Mouse (Mus musculus) lung, embryonic 15.5 days (tissue): ENCODE results near the gene Frrs1l. TPM values are rescaled to one million over a fixed set of nuclear protein-coding genes. Genes with fewer than 3 reads are reported as not detected.

Source experiments
- ATAC-seq: fragments of 200-750 bp; cut with Nextera tagmentation; 2 replicates; pipeline ENCODE4 v1.8.0; 2017; ENCODE audit warnings: moderate number of reproducible peaks, borderline replicate concordance; ENCODE audit not compliant: low FRiP score, low TSS enrichment; ENCODE audit errors: extremely low read depth
- H3K27ac ChIP-seq: fragments of 300-500 bp; sonication (generic); 2 replicates; pipeline ENCODE4 v1.5.1; 2015; ENCODE audit warnings: moderate library complexity, mild to moderate bottlenecking, inconsistent platforms
- H3K27me3 ChIP-seq: fragments of 300-500 bp; sonication (generic); 2 replicates; pipeline ENCODE4 v1.6.1; 2015; ENCODE audit warnings: inconsistent platforms
- H3K36me3 ChIP-seq: fragments of 300-500 bp; sonication (generic); 2 replicates; pipeline ENCODE4 v1.6.1; 2015; ENCODE audit warnings: inconsistent platforms
- H3K4me1 ChIP-seq: fragments of 300-500 bp; sonication (generic); 2 replicates; pipeline ENCODE4 v1.6.1; 2015; ENCODE audit warnings: inconsistent platforms
- H3K4me2 ChIP-seq: fragments of 300-500 bp; sonication (generic); 2 replicates; pipeline ENCODE4 v1.6.1; 2015; ENCODE audit warnings: inconsistent platforms, mild to moderate bottlenecking, moderate library complexity
- H3K4me3 ChIP-seq: fragments of 300-500 bp; sonication (generic); 2 replicates; pipeline ENCODE4 v1.5.1; 2015; ENCODE audit warnings: mild to moderate bottlenecking, inconsistent platforms
- H3K9ac ChIP-seq: fragments of 300-500 bp; sonication (generic); 2 replicates; pipeline ENCODE4 v1.6.1; 2015; ENCODE audit warnings: inconsistent platforms
- H3K9me3 ChIP-seq: fragments of 300-500 bp; sonication (generic); 2 replicates; pipeline ENCODE4 v1.6.1; 2016; ENCODE audit warnings: inconsistent platforms
- WGBS: fragments of 180-500 bp; shearing (Covaris S2); methylation state at CpG from one replicate; pipeline ENCODE4 v1.1.7; 2015; 5-methylcytosine and 5-hydroxymethylcytosine counted together
- polyA plus RNA-seq: library from polyadenylated mRNA; unstranded; fragments of >200 nt; fragmentation: Nextera tagmentation; extraction: Ambion mirVana; gene quantifications from 2 replicates; pipeline ENCODE4 v1.2.1, GENCODE M21; 2015

Gene Frrs1l
- polyA plus RNA-seq, 1 experiment from 2014 or later: 2.2 TPM

DNA sequence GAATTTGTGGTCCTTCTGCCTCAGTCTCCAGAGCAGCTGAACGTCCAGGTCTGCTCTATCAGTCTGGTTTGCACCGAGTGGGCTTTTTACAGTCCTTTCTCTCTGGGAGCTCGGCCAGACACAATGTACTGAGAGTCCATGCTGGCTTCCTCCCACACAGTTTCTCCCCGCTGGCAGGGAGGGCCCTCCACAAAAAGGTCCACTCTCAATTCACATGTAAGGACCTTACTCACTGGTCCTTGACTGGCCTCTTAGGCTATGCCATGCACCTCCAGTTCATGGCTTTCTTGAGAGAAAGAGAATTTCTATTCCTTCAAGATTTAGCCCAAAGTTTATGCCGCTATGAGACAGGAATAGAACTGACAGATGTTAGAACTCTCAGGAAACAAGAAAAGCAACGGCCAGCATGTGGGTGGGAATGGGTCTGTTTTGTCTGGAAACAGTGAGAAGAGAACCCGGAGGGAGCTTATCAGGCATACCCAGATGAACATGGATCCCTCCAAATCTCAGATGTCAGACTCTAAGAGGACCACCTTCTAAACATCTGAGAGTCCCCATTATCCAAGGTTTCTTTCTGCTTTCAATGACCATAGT lies 24.5 kb downstream of the Frrs1l start:
- no peaks in the 10 kb centered on the region for H3K9me3 ChIP-seq
- WGBS: 55% methylated on average over 7 of the region's 7 CpGs
- no peak for ATAC-seq
- H3K27ac ChIP-seq: no peak overlapping the region
- H3K27me3 ChIP-seq: no peaks in the 10 kb centered on the region
- no peak overlapping the region for H3K4me3 ChIP-seq
- H3K36me3 ChIP-seq: no peaks in the 10 kb centered on the region
- no peak overlapping the region for H3K9ac ChIP-seq
- no peak overlapping the region for H3K4me2 ChIP-seq
- H3K4me1 ChIP-seq: no peaks in the 10 kb centered on the region

- Histone ChIP-seq H3K27me3 (no peaks in the 10 kb centered on the region), H3K9me3 (no peaks in the 10 kb centered on the region), H3K4me3 (no peak overlapping the region), H3K9ac (no peak overlapping the region), H3K4me2 (no peak overlapping the region), H3K36me3 (no peaks in the 10 kb centered on the region), H3K4me1 (no peaks in the 10 kb centered on the region), H3K27ac (no peak overlapping the region)
- ATAC-seq: no peak
- WGBS: 79% methylated on average over 6 of the region's 6 CpGs
Observed at GRCm38 (mm10) chr4:56963687-56964086, 26.5 kb downstream of the Frrs1l start.

DNA sequence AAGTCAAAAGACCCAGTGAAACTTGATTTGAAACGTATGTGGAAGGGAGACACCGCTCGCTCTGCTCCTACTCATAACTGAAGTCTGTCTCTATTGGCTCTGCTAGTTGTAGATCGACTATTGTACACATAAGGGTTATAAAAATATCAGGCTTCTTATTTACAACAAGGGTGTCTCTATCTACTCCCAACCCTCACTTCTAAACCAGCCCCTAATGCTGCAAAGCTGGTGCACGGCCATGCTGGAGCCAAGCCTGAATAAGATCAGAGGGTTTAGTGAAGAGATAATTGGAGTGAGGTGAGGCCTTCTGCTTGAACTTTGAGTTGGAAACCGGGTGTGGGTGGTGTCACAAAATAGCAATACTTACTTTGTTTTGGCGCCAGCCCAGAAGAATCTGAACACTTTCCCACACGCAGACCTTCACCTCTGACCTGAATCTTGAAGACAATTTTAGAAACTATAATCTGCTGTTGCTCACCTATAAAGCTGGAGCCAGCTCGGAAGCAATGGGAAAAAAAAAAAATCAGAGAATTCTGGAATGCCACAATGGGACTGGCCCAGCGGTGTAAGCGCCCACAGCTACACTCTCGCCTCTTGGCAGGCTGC lies 28.8 kb downstream of the Frrs1l start:
- Histone ChIP-seq H3K4me2 (no peak overlapping the region), H3K4me1 (no peaks in the 10 kb centered on the region), H3K27me3 (no peaks in the 10 kb centered on the region), H3K9me3 (no peaks in the 10 kb centered on the region), H3K36me3 (no peaks in the 10 kb centered on the region), H3K27ac (no peak overlapping the region), H3K4me3 (no peak overlapping the region), H3K9ac (no peak overlapping the region)
- WGBS: 66% methylated on average over 12 of the region's 12 CpGs
- no peak for ATAC-seq

DNA sequence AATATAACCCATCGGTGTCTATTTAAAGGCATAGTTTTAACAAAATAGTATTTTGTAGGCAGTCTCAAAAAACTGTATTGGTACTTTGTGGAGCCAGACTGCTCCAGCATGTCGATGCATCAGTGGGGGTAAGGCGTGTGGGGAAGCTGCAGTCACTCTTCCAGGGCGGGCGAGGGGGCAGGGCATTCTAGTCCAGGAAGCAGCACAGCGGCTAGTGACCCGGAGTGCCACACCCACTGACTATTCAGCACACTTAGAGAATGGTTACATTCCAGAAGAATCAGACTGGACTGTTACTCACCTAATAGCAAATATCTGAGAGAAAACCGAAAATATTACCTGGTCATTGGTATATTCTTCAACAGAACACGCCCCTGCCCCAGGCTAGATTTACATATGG lies 32.7 kb downstream of the Frrs1l start:
- H3K4me2 ChIP-seq: no peak overlapping the region
- H3K27me3 ChIP-seq: no peaks in the 10 kb centered on the region

DNA sequence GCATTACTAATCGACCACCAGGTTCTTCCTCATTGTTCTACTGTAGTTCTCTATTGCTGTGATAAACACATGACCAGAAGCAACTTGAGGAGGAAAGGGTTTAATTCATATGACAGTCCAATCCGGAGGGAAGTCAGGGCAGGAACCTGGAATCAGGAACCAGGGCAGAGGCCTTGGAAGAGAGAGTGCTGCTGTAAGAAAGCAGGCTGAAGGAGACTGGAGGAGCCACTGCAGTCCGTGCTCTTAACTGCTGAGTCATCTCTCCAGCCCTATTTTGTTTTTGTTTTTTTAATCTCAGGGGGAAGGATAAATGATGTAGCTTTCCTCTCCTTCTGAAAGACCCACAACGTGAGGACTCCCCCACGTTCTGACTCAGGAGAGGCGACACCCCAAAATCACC lies 37.0 kb downstream of the Frrs1l start:
- H3K4me2 ChIP-seq: no peak overlapping the region
- no peaks in the 10 kb centered on the region for H3K27me3 ChIP-seq
- H3K4me3 ChIP-seq: no peak overlapping the region
- no peaks in the 10 kb centered on the region for H3K36me3 ChIP-seq
- H3K9me3 ChIP-seq: no peaks in the 10 kb centered on the region
- H3K4me1 ChIP-seq: no peaks in the 10 kb centered on the region
- 57% methylated on average over 6 of the region's 6 CpGs for WGBS
- H3K9ac ChIP-seq: no peak overlapping the region
- no peak overlapping the region for H3K27ac ChIP-seq
- no peak for ATAC-seq

More for the DNA sequence above, 32.7 kb downstream of the Frrs1l start:
- Histone ChIP-seq H3K9me3 (no peaks in the 10 kb centered on the region), H3K27ac (no peak overlapping the region), H3K4me3 (no peak overlapping the region), H3K9ac (no peak overlapping the region), H3K36me3 (no peaks in the 10 kb centered on the region), H3K4me1 (no peaks in the 10 kb centered on the region)
- ATAC-seq: no peak
- 45% methylated on average over 9 of the region's 9 CpGs for WGBS

- H3K27me3 ChIP-seq: no peaks in the 10 kb centered on the region
- no peak overlapping the region for H3K9ac ChIP-seq
- no peak for ATAC-seq
- no peaks in the 10 kb centered on the region for H3K9me3 ChIP-seq
- no peak overlapping the region for H3K4me3 ChIP-seq
- H3K27ac ChIP-seq: no peak overlapping the region
- H3K36me3 ChIP-seq: no peaks in the 10 kb centered on the region
- H3K4me2 ChIP-seq: no peak overlapping the region
- peaks cover 5% of the 10 kb centered on the region for H3K4me1 ChIP-seq
- WGBS: 91% methylated on average over 3 of the region's 3 CpGs
Observed at GRCm38 (mm10) chr4:56951701-56952100, 38.5 kb downstream of the Frrs1l start.

DNA sequence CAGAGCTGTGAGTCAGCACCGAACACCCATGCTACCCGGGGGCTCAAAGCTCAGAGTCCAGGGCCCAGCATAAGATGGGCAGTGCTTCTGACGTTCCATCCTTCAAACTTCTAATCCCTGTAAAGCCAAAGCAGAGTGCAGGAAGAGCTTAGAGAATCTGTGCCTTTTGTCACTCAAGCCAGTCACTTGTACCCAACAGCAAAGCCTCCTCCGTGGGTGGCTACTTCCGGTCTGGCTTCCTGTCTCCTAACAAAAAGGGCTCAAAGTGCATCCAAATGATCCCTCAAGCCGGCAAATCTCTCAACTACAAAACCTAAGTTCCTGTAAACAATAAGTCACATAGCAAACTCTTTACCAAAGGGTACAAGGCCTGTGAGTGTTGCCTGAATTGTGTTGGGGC lies 40.7 kb downstream of the Frrs1l start:
- Histone ChIP-seq H3K9me3 (no peaks in the 10 kb centered on the region), H3K4me1 (peaks cover 18% of the 10 kb centered on the region), H3K27me3 (no peaks in the 10 kb centered on the region), H3K4me2 (no peak overlapping the region), H3K9ac (no peak overlapping the region), H3K36me3 (no peaks in the 10 kb centered on the region), H3K27ac (no peak overlapping the region), H3K4me3 (no peak overlapping the region)
- no peak for ATAC-seq
- 63% methylated on average over 6 of the region's 6 CpGs for WGBS

DNA sequence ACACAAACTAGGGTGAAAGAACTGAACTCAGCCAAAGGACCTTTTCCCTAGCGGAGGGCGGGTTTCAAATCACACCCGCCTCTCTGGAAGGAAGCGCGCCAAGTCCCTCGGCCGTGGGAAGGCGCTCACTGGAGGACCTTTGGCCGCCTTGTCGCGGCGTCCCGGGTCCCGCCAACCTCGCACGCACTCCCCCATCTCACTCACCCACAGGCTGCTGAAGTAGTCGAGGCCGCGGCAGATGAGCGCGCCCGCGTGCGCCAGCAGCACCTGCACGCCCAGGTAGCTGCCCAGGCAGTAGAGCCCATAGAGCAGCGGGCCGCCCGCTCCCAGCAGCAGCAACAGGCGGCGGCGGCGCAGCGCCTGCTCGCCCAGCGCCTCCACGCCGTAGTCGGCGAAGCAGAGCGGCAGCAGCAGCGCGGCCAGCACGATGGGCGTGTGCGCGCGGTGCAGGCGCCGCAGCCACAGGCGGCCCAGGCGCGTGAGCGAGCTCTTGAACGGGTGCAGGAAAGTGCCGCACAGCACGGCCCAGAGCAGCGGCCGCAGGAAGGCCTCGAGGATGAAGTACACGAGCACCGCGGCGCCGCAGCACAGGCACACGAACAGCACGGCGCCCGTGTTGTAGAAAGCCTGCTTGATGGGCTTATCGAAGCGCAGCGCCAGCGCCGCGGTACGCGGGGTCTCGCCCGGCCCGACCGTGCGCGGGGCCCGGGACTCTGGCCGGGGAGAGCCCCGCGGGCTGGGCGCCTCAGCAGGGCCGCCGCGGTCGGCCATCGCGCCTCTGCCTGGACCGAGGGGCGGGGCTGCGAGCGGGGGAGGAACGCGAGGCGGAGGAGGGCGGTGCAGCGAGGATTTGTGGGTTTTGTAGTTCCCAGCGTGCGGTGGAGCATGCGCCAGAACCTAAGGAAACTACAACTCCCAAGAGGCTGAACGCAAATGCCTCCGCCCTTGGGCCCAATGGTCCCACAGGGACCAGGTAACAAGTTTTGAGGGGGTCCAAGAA lies 43.2 kb downstream of the Frrs1l start, which contains the start of gene Tmem245:
Gene Tmem245 (minus strand): TSS at position 797 of the 1,000 bp plus-strand sequence.
- Histone ChIP-seq H3K4me3 (peak within 1 kb of the TSS; percentile 78), H3K4me2 (peak within 1 kb of the TSS; percentile 75), H3K27me3 (no peaks in the 10 kb centered on the region), H3K27ac (peak within 1 kb of the TSS; percentile 88), H3K9me3 (no peaks in the 10 kb centered on the region), H3K36me3 (no peaks in the 10 kb centered on the region), H3K4me1 (peaks cover 41% of the 10 kb centered on the region), H3K9ac (peak within 1 kb of the TSS; percentile 82)
- WGBS: under 1% methylated on average over 107 of the region's 107 CpGs
- ATAC-seq: peak; percentile 95

DNA sequence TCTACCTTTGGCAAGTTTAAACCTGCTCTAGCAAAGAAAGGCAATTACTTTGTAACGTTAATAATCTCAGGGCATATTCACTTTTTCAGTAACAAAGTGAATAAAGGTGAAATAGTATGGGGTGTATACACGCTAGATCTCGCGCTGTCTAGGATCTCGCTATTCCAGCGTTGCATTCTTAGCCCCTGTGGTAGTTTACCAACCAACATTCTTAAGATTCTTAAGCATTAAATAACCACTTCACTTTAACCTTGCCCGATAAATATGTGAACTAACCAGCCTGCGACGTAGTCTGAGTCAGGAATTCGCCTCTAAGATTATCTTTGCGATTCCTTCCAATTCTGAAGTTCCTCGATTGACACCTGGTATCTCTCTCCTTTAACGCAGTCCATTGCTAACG lies 44.0 kb downstream of the Frrs1l start:
- WGBS: under 1% methylated on average over 14 of the region's 14 CpGs
- peaks cover 41% of the 10 kb centered on the region for H3K4me1 ChIP-seq
- no peak for ATAC-seq

GRCm38 (mm10) chr4:56944286-56944685 lies 45.9 kb downstream of the Frrs1l start:
- Histone ChIP-seq H3K4me2 (0 out of 2 replicates have a peak overlapping the region, but pooled peaks have one; percentile 21), H3K9me3 (no peaks in the 10 kb centered on the region), H3K4me3 (no peak overlapping the region), H3K27ac (no peak overlapping the region), H3K9ac (no peak overlapping the region), H3K4me1 (peaks cover 53% of the 10 kb centered on the region), H3K36me3 (no peaks in the 10 kb centered on the region), H3K27me3 (no peaks in the 10 kb centered on the region)
- ATAC-seq: no peak
- 51% methylated on average over 4 of the region's 4 CpGs for WGBS

More for the DNA sequence above, 44.0 kb downstream of the Frrs1l start:
- Histone ChIP-seq H3K9ac (peak overlapping the region; percentile 82), H3K4me2 (peak overlapping the region; percentile 75), H3K27ac (peak overlapping the region; percentile 88; the same call in 1 of the 2 replicates), H3K9me3 (no peaks in the 10 kb centered on the region), H3K36me3 (no peaks in the 10 kb centered on the region), H3K27me3 (no peaks in the 10 kb centered on the region), H3K4me3 (peak overlapping the region; percentile 78)

GRCm38 (mm10) chr4:56943258-56943657 lies 46.9 kb downstream of the Frrs1l start:
- ATAC-seq: no peak
- WGBS: 67% methylated on average over 1 of the region's 1 CpGs
- no peak overlapping the region for H3K27ac ChIP-seq

More at GRCm38 (mm10) chr4:56943258-56943657, 46.9 kb downstream of the Frrs1l start:
- Histone ChIP-seq H3K4me1 (peaks cover 55% of the 10 kb centered on the region), H3K27me3 (no peaks in the 10 kb centered on the region), H3K36me3 (no peaks in the 10 kb centered on the region), H3K9me3 (no peaks in the 10 kb centered on the region), H3K4me2 (peak overlapping the region; percentile 21), H3K9ac (no peak overlapping the region), H3K4me3 (no peak overlapping the region)
